Mouse (Mus musculus) midbrain, embryonic 11.5 days (tissue): Measurements from ENCODE around the gene Amn1. TPM values are rescaled to one million over a fixed set of nuclear protein-coding genes. Genes with fewer than 3 reads are reported as not detected.
A peak's percentile ranks its signal among the peaks of the same experiment; 100 is the strongest.
"Not testable (repeated sequence)": the region's sequence is repeated elsewhere in the genome, so short reads cannot be mapped to it uniquely, and the experiment has no call there.

Experiments used
- ATAC-seq: fragments of 200-750 bp; cut with Nextera tagmentation; 2 replicates; pipeline ENCODE4 v1.8.0; 2017; ENCODE audit warnings: moderate TSS enrichment, moderate library complexity; ENCODE audit not compliant: low FRiP score
- DNase-seq: peaks from one replicate; pipeline ENCODE4 v3.0.0; 2015; ENCODE audit warnings: low spot score; ENCODE audit errors: missing footprints
- H3K27ac ChIP-seq: fragments of 300-500 bp; sonication (generic); 2 replicates; pipeline ENCODE4 v1.5.1; 2014; ENCODE audit warnings: low read depth, low read length
- H3K27me3 ChIP-seq: fragments of 300-500 bp; sonication (generic); 2 replicates; pipeline ENCODE4 v1.6.1; 2014; ENCODE audit warnings: mild to moderate bottlenecking, low read length, moderate library complexity, mixed read lengths; ENCODE audit not compliant: control insufficient read depth, insufficient read depth
- H3K36me3 ChIP-seq: fragments of 300-500 bp; sonication (generic); 2 replicates; pipeline ENCODE4 v1.6.1; 2014; ENCODE audit warnings: mild to moderate bottlenecking, low read length, moderate library complexity, mixed read lengths; ENCODE audit not compliant: control insufficient read depth, insufficient read depth
- H3K4me1 ChIP-seq: fragments of 300-500 bp; sonication (generic); 2 replicates; pipeline ENCODE4 v1.6.1; 2014; ENCODE audit warnings: low read length; ENCODE audit not compliant: control insufficient read depth, insufficient read depth
- H3K4me2 ChIP-seq: fragments of 300-500 bp; sonication (generic); 2 replicates; pipeline ENCODE4 v1.6.1; 2014; ENCODE audit warnings: mild to moderate bottlenecking, moderate library complexity
- H3K4me3 ChIP-seq: fragments of 300-500 bp; sonication (generic); 2 replicates; pipeline ENCODE4 v1.5.1; 2014; ENCODE audit warnings: low read depth, low read length
- H3K9ac ChIP-seq: fragments of 300-500 bp; sonication (generic); 2 replicates; pipeline ENCODE4 v1.6.1; 2014; ENCODE audit warnings: low read length
- H3K9me3 ChIP-seq: fragments of 300-500 bp; sonication (generic); 2 replicates; pipeline ENCODE4 v1.6.1; 2016; ENCODE audit warnings: low read length; ENCODE audit not compliant: control insufficient read depth
- WGBS: fragments of 180-500 bp; shearing (Covaris S2); extraction: QIAGEN DNeasy Blood & Tissue Kit; methylation state at CpG from one replicate; pipeline ENCODE4 v1.1.7; 2014; 5-methylcytosine and 5-hydroxymethylcytosine counted together
- polyA plus RNA-seq: library from polyadenylated mRNA; unstranded; fragments of >200 nt; fragmentation: Nextera tagmentation; extraction: Ambion mirVana; gene quantifications from 2 replicates; pipeline ENCODE4 v1.2.1, GENCODE M21; 2014

Amn1 gene
- polyA plus RNA-seq, 1 experiment from 2014 or later = 61.8 TPM

GRCm38 (mm10) chr6:149167672-149168071 is 20.8 kb downstream of the Amn1 start:
- Histone ChIP-seq H3K27me3 (no peaks in the 10 kb centered on the region), H3K4me1 (no peaks in the 10 kb centered on the region), H3K4me2 (no peak overlapping the region), H3K36me3 (peaks cover 9% of the 10 kb centered on the region; the same call in 1 of the 2 replicates), H3K4me3 (no peak overlapping the region), H3K27ac (no peak overlapping the region), H3K9me3 (no peaks in the 10 kb centered on the region), H3K9ac (no peak overlapping the region)
- 86% methylated on average over 1 of the region's 1 CpGs for WGBS
- DNase-seq (no peak), ATAC-seq (no peak)

GRCm38 (mm10) chr6:149167038-149167437 is 21.5 kb downstream of the Amn1 start:
- not testable (repeated sequence) for H3K9me3 ChIP-seq, H3K9ac ChIP-seq, ATAC-seq, DNase-seq, H3K4me3 ChIP-seq, H3K27me3 ChIP-seq, H3K4me2 ChIP-seq, H3K27ac ChIP-seq, H3K4me1 ChIP-seq
- 96% methylated on average over 3 of the region's 4 CpGs for WGBS
- peaks cover 11% of the 10 kb centered on the region; the same call in 1 of the 2 replicates for H3K36me3 ChIP-seq

- DNase-seq (peak; percentile 76), ATAC-seq (no peak)
- Histone ChIP-seq H3K9me3 (no peaks in the 10 kb centered on the region), H3K4me2 (no peak overlapping the region), H3K4me3 (no peak overlapping the region), H3K27ac (no peak overlapping the region), H3K4me1 (peaks cover 8% of the 10 kb centered on the region), H3K27me3 (no peaks in the 10 kb centered on the region), H3K9ac (no peak overlapping the region), H3K36me3 (0 out of 2 replicates have a peak, but pooled peaks cover 3% of the 10 kb centered on the region)
- 73% methylated on average over 3 of the region's 3 CpGs for WGBS
These were observed 33.3 kb downstream of the Amn1 start for GRCm38 (mm10) chr6:149155031-149155841.

- 0 out of 2 replicates have a peak overlapping the region, but pooled peaks have one; percentile 5 for H3K9ac ChIP-seq
- H3K27me3 ChIP-seq = no peaks in the 10 kb centered on the region
- no peaks in the 10 kb centered on the region for H3K9me3 ChIP-seq
- peak; percentile 84 for DNase-seq
- 17% methylated on average over 8 of the region's 8 CpGs for WGBS
- no peak overlapping the region for H3K4me2 ChIP-seq
- H3K36me3 ChIP-seq = 0 out of 2 replicates have a peak, but pooled peaks cover 3% of the 10 kb centered on the region
- peak; percentile 52; the same call in 1 of the 2 replicates for ATAC-seq
- no peak overlapping the region for H3K4me3 ChIP-seq
- H3K4me1 ChIP-seq = peaks cover 8% of the 10 kb centered on the region
- H3K27ac ChIP-seq = no peak overlapping the region
These were observed 34.1 kb downstream of the Amn1 start for GRCm38 (mm10) chr6:149154116-149155030.

- H3K27ac ChIP-seq = no peak overlapping the region
- peak; percentile 14 for DNase-seq
- H3K9ac ChIP-seq = 0 out of 2 replicates have a peak overlapping the region, but pooled peaks have one; percentile 5
- H3K4me3 ChIP-seq = no peak overlapping the region
- ATAC-seq = peak; percentile 17; the same call in 1 of the 2 replicates
- no peak overlapping the region for H3K4me2 ChIP-seq
- H3K36me3 ChIP-seq = 0 out of 2 replicates have a peak, but pooled peaks cover 3% of the 10 kb centered on the region
- WGBS = 46% methylated on average over 6 of the region's 6 CpGs
- no peaks in the 10 kb centered on the region for H3K27me3 ChIP-seq
- H3K9me3 ChIP-seq = no peaks in the 10 kb centered on the region
- H3K4me1 ChIP-seq = peaks cover 8% of the 10 kb centered on the region
These were observed 34.9 kb downstream of the Amn1 start for GRCm38 (mm10) chr6:149153473-149154115.

- Histone ChIP-seq H3K27ac (no peak overlapping the region), H3K9me3 (no peaks in the 10 kb centered on the region), H3K36me3 (0 out of 2 replicates have a peak, but pooled peaks cover 3% of the 10 kb centered on the region), H3K4me3 (no peak overlapping the region), H3K9ac (no peak overlapping the region), H3K4me1 (peaks cover 8% of the 10 kb centered on the region), H3K27me3 (no peaks in the 10 kb centered on the region), H3K4me2 (no peak overlapping the region)
- ATAC-seq = no peak
- 100% methylated on average over 2 of the region's 2 CpGs for WGBS
- no peak for DNase-seq
These were observed 36.4 kb downstream of the Amn1 start for GRCm38 (mm10) chr6:149152119-149152518.

- ATAC-seq (no peak), DNase-seq (peak; percentile 75)
- Histone ChIP-seq H3K9me3 (no peaks in the 10 kb centered on the region), H3K4me2 (no peak overlapping the region), H3K27ac (no peak overlapping the region), H3K27me3 (no peaks in the 10 kb centered on the region), H3K4me1 (no peaks in the 10 kb centered on the region), H3K36me3 (no peaks in the 10 kb centered on the region), H3K9ac (no peak overlapping the region), H3K4me3 (no peak overlapping the region)
- 95% methylated on average over 7 of the region's 7 CpGs for WGBS
These were observed 39.9 kb downstream of the Amn1 start for GRCm38 (mm10) chr6:149148436-149149229.

- WGBS = 87% methylated on average over 1 of the region's 1 CpGs
- no peaks in the 10 kb centered on the region for H3K9me3 ChIP-seq
- H3K4me2 ChIP-seq = no peak overlapping the region
These were observed 43.4 kb downstream of the Amn1 start for GRCm38 (mm10) chr6:149145143-149145542.

More at GRCm38 (mm10) chr6:149145143-149145542, 43.4 kb downstream of the Amn1 start:
- Histone ChIP-seq H3K9ac (no peak overlapping the region), H3K36me3 (no peaks in the 10 kb centered on the region), H3K4me3 (no peak overlapping the region), H3K4me1 (0 out of 2 replicates have a peak, but pooled peaks cover 2% of the 10 kb centered on the region), H3K27ac (no peak overlapping the region), H3K27me3 (no peaks in the 10 kb centered on the region)
- no peak for ATAC-seq
- DNase-seq = no peak
